Mouse (Mus musculus) CH12.LX (cell line): ENCODE measurements around the gene Cacng2.

Source experiments
- BHLHE40 ChIP-seq: IDR thresholded peaks from 2 replicates; pipeline ENCODE4 v1.6.1; 2011; ENCODE audit warnings: mild to moderate bottlenecking, low read depth, low read length, improper control_type of control experiment
- CTCF ChIP-seq, 2 experiments: IDR thresholded peaks in 1 of 2; conservative IDR thresholded peaks in 1 of 2; 2 replicates each; pipeline ENCODE4 v1.5.1; 2011 to 2012; ENCODE audit warnings: low read depth in 2 of 2, low read length in 2 of 2, improper control_type of control experiment in 1 of 2, inconsistent platforms in 1 of 2, mild to moderate bottlenecking in 1 of 2, moderate library complexity in 1 of 2
- EP300 ChIP-seq: IDR thresholded peaks from 2 replicates; pipeline ENCODE4 v1.6.1; 2011; ENCODE audit warnings: low read length, improper control_type of control experiment
- JUN ChIP-seq: IDR thresholded peaks from 2 replicates; pipeline ENCODE4 v1.6.1; 2011; ENCODE audit warnings: low read depth, mild to moderate bottlenecking, low read length, improper control_type of control experiment, moderate library complexity; ENCODE audit not compliant: insufficient read depth
- POLR2A ChIP-seq: IDR thresholded peaks from 2 replicates; pipeline ENCODE4 v1.6.1; 2011; ENCODE audit warnings: low read depth, mild to moderate bottlenecking, improper control_type of control experiment, low read length
- ZKSCAN1 ChIP-seq: IDR thresholded peaks from 2 replicates; pipeline ENCODE4 v1.6.1; 2012; ENCODE audit warnings: low read depth, inconsistent platforms, low read length, improper control_type of control experiment, borderline replicate concordance

DNA sequence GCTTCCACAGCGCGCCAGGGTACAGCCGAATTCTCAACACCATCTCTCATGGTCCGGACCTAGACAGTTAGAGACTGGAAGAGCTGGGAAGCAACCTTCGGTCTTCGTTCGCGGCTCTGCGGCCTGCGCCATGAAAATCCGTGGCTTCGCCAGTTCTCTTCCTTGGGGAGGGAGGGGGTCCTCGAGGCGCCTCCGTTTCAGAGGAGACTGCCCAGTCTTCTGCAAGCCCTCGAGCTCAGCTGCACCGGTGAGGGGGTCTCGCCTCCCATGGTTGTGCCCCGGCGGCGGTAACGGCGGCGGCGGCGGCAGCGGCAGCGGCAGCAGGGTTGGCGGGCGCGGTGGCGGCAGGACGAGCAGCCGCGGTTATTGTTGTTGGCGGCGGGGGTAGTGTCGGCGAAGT lies 580 bp downstream of the Cacng2 start:
- no peak for TF ChIP-seq BHLHE40
- TF ChIP-seq POLR2A = no peak
- no peak for TF ChIP-seq JUN
- TF ChIP-seq ZKSCAN1 = no peak
- TF ChIP-seq EP300 = no peak
- no peak for TF ChIP-seq CTCF (conservative IDR thresholded peaks at IDR 0.05 in 1 of 2, IDR thresholded peaks at IDR 0.05 in 1 of 2; ENCODE audit: low read depth in 2 of 2, low read length in 2 of 2)
